Mouse (Mus musculus) right cerebral cortex, postnatal 14 days (tissue): ENCODE measurements at regions not wholly inside any gene's neighbourhood (a gene's known extent, or its start where the extent isn't known, plus 50 kb on each side); places are given as distances from the start of the nearest gene placed in this dataset.

ENCODE experiments used
- DNase-seq: peaks from one replicate; pipeline ENCODE4 v3.0.0; 2022

GRCm38 (mm10) chr1:89296691-89297090 is 157.9 kb upstream of the Agap1 start:
- DNase-seq = no peak

- DNase-seq = no peak
These were observed 156.8 kb upstream of the Agap1 start for GRCm38 (mm10) chr1:89297766-89298165.

- DNase-seq = no peak
These were observed 153.5 kb upstream of the Agap1 start for GRCm38 (mm10) chr1:89301151-89301550.

- DNase-seq = peak; percentile 27
These were observed 152.1 kb upstream of the Agap1 start for GRCm38 (mm10) chr1:89302368-89302951.

- DNase-seq = no peak
These were observed 149.4 kb upstream of the Agap1 start for GRCm38 (mm10) chr1:89305171-89305570.

- peak; percentile 25 for DNase-seq
These were observed 145.8 kb upstream of the Agap1 start for GRCm38 (mm10) chr1:89308788-89309187.

GRCm38 (mm10) chr1:89313064-89313463 is 141.5 kb upstream of the Agap1 start:
- DNase-seq = no peak

GRCm38 (mm10) chr1:89317897-89318296 is 136.7 kb upstream of the Agap1 start:
- no peak for DNase-seq

- DNase-seq = no peak
These were observed 135.9 kb upstream of the Agap1 start for GRCm38 (mm10) chr1:89318663-89319062.

GRCm38 (mm10) chr1:89322621-89323020 is 132.0 kb upstream of the Agap1 start:
- no peak for DNase-seq

- DNase-seq = peak; percentile 51
These were observed 131.5 kb upstream of the Agap1 start for GRCm38 (mm10) chr1:89323091-89323490.

- DNase-seq = no peak
These were observed 123.3 kb upstream of the Agap1 start for GRCm38 (mm10) chr1:89331352-89331751.

GRCm38 (mm10) chr1:89332676-89333075 is 121.9 kb upstream of the Agap1 start:
- no peak for DNase-seq

- no peak for DNase-seq
These were observed 116.7 kb upstream of the Agap1 start for GRCm38 (mm10) chr1:89337861-89338260.

GRCm38 (mm10) chr1:89342794-89343193 is 111.8 kb upstream of the Agap1 start:
- DNase-seq = no peak

- DNase-seq = peak; percentile 17
These were observed 110.1 kb upstream of the Agap1 start for GRCm38 (mm10) chr1:89344546-89344945.

GRCm38 (mm10) chr1:89347341-89347740 is 107.3 kb upstream of the Agap1 start:
- DNase-seq = no peak

GRCm38 (mm10) chr1:89352936-89353335 is 101.7 kb upstream of the Agap1 start:
- DNase-seq = no peak

- no peak for DNase-seq
These were observed 95.3 kb upstream of the Agap1 start for GRCm38 (mm10) chr1:89359257-89359656.

- DNase-seq = no peak
These were observed 89.9 kb upstream of the Agap1 start for GRCm38 (mm10) chr1:89364547-89365305.

- no peak for DNase-seq
These were observed 87.7 kb upstream of the Agap1 start for GRCm38 (mm10) chr1:89366891-89367290.

- no peak for DNase-seq
These were observed 80.8 kb upstream of the Agap1 start for GRCm38 (mm10) chr1:89373806-89374205.

GRCm38 (mm10) chr1:89374271-89374670 is 80.3 kb upstream of the Agap1 start:
- DNase-seq = no peak

- DNase-seq = no peak
These were observed 72.6 kb upstream of the Agap1 start for GRCm38 (mm10) chr1:89382021-89382420.

GRCm38 (mm10) chr1:89385111-89385510 is 69.5 kb upstream of the Agap1 start:
- DNase-seq = no peak
